Comparison of ENCODE assay signal across 11 mouse cellular contexts in genomic region chr9:30944234-30944633, GRCm38 (mm10). TPM values are rescaled to one million over a fixed set of nuclear protein-coding genes. Genes with fewer than 3 reads are reported as not detected.
DNase-seq lines count a peak whose midpoint lies in the region; ATAC-seq and TF ChIP-seq lines count a peak whose summit lies in the region.
"Had no signal": no experiment of that assay in that cellular context is flagged by ENCODE, and none has a peak within 500 bp of the region (broad histone marks: within the 10 kb centered on the region; RNA-seq: fewer than 3 reads in every experiment).

No protein-coding gene starts in this region.

- H3K36me3 ChIP-seq in heart, embryonic 16.5 days (ENCODE audit: control insufficient read depth, insufficient read depth), result no peaks in the 10 kb centered on the region
- H3K36me3 ChIP-seq in CH12.LX (replicated peaks in 1 of 2; ENCODE audit: control insufficient read depth in 1 of 2, insufficient read depth in 1 of 2, low read length in 1 of 2), result no peaks in the 10 kb centered on the region
- H3K36me3 ChIP-seq in limb, embryonic 13.5 days, result no peaks in the 10 kb centered on the region

- no peaks in the 10 kb centered on the region for H3K9me3 ChIP-seq in heart, embryonic 16.5 days (replicated peaks; ENCODE audit: control insufficient read depth, low read length)
- peaks cover 4% of the 10 kb centered on the region for H3K9me3 ChIP-seq in CH12.LX (replicated peaks; ENCODE audit: low read length)
- no peaks in the 10 kb centered on the region for H3K9me3 ChIP-seq in limb, embryonic 13.5 days

- no peak overlapping the region for H3K27ac ChIP-seq in heart, embryonic 16.5 days (ENCODE audit: low read length)
- no peak overlapping the region for H3K27ac ChIP-seq in CH12.LX (ENCODE audit: insufficient read depth, low read depth)
- H3K27ac ChIP-seq in cortical plate, adult 2 months (ENCODE audit: insufficient read depth, low read length), result no peak overlapping the region
- H3K27ac ChIP-seq in limb, embryonic 13.5 days, result no peak overlapping the region

- DNase-seq in heart, adult 9 months (ENCODE audit: low spot score in 2 of 2), result no peak
- no peak for DNase-seq in CH12.LX (ENCODE audit: extremely low read depth)
- no peak for DNase-seq in frontal cortex, postnatal 10 days (ENCODE audit: low spot score in 2 of 2)
- DNase-seq in gastrocnemius, postnatal 36 days, result no peak
- DNase-seq: cerebellum, adult 18-20 months; kidney, postnatal 4 days; spleen, adult 18-20 months; thymus, postnatal 25 days had no signal

- intact Hi-C loops in gastrocnemius, postnatal 36 days (cut with DNase I), result no loop called here

- no peak overlapping the region for H3K9ac ChIP-seq in heart, embryonic 16.5 days (ENCODE audit: low read length)
- H3K9ac ChIP-seq in CH12.LX (ENCODE audit: insufficient read depth, low read depth), result no peak overlapping the region
- H3K9ac ChIP-seq in limb, embryonic 13.5 days, result no peak overlapping the region

- no peak for TF ChIP-seq POLR2A in CH12.LX (IDR thresholded peaks at IDR 0.05; ENCODE audit: low read depth, low read length)
- TF ChIP-seq POLR2A in cortical plate, adult 2 months (IDR thresholded peaks at IDR 0.05; ENCODE audit: extremely low read depth, insufficient read depth, low read length), result no peak

- H3K4me1 ChIP-seq in heart, embryonic 16.5 days (ENCODE audit: control insufficient read depth, insufficient read depth, low read length), result peaks cover 3% of the 10 kb centered on the region
- no peaks in the 10 kb centered on the region for H3K4me1 ChIP-seq in CH12.LX (ENCODE audit: control insufficient read depth in 1 of 2, insufficient read depth in 2 of 2)
- H3K4me1 ChIP-seq in cortical plate, adult 2 months (ENCODE audit: control insufficient read depth, insufficient read depth, low read length), result no peaks in the 10 kb centered on the region
- H3K4me1 ChIP-seq in limb, embryonic 13.5 days, result peaks cover 13% of the 10 kb centered on the region; the same call in 1 of the 2 replicates

- ATAC-seq in heart, embryonic 16.5 days (replicated peaks; ENCODE audit: extremely low read depth, insufficient read depth, low FRiP score), result no peak
- ATAC-seq in limb, embryonic 13.5 days (ENCODE audit: low FRiP score, low read depth), result no peak

- no peak for TF ChIP-seq CTCF in CH12.LX (conservative IDR thresholded peaks at IDR 0.05 in 1 of 2, IDR thresholded peaks at IDR 0.05 in 1 of 2; ENCODE audit: low read depth in 2 of 2, low read length in 2 of 2)
- TF ChIP-seq CTCF in cortical plate, adult 2 months (IDR thresholded peaks at IDR 0.05; ENCODE audit: extremely low read depth, insufficient read depth, low read length), result no peak

- TF ChIP-seq EP300 in CH12.LX (IDR thresholded peaks at IDR 0.05; ENCODE audit: low read length), result no peak

- 22% methylated on average over 1 of the region's 1 CpGs for WGBS in heart, embryonic 16.5 days
- 15% methylated on average over 1 of the region's 1 CpGs for WGBS in limb, embryonic 13.5 days

- TF ChIP-seq RAD21 in CH12.LX (IDR thresholded peaks at IDR 0.05; ENCODE audit: low read depth, low read length), result no peak

- peaks cover 34% of the 10 kb centered on the region for H3K27me3 ChIP-seq in heart, embryonic 16.5 days (ENCODE audit: control insufficient read depth, insufficient read depth, low read length)
- no peaks in the 10 kb centered on the region for H3K27me3 ChIP-seq in CH12.LX (replicated peaks)
- peaks cover 77% of the 10 kb centered on the region for H3K27me3 ChIP-seq in limb, embryonic 13.5 days

- H3K79me2 ChIP-seq in CH12.LX (replicated peaks; ENCODE audit: control insufficient read depth, extremely low read depth, insufficient read depth, poor library complexity, severe bottlenecking), result no peaks in the 10 kb centered on the region

- in situ Hi-C loops in CH12.LX (cut with MboI; ENCODE audit: low pct_ligation_motif_present, low pct_unique_long_range_greater_than_20kb, low sequenced_read_pairs), result loop anchor here (5.0 kb wide), 1 partner anchor 467 kb away; no protein-coding TSS in a partner anchor

- H3K4me3 ChIP-seq in heart, embryonic 16.5 days (ENCODE audit: low read length), result peak overlapping the region; percentile 71
- no peak overlapping the region for H3K4me3 ChIP-seq in CH12.LX (replicated peaks in 1 of 3; ENCODE audit: low read depth in 2 of 3, low read length in 2 of 3, poor library complexity in 1 of 3)
- peak overlapping the region; percentile 2 for H3K4me3 ChIP-seq in cortical plate, adult 2 months (ENCODE audit: insufficient read depth, low read length)
- peak overlapping the region; percentile 61 for H3K4me3 ChIP-seq in limb, embryonic 13.5 days

- H3K4me2 ChIP-seq in heart, embryonic 16.5 days (ENCODE audit: low read depth, low read length), result peak overlapping the region; percentile 100
- no peak overlapping the region for H3K4me2 ChIP-seq in CH12.LX (ENCODE audit: insufficient read depth, low read depth, poor library complexity, severe bottlenecking)
- peak overlapping the region; percentile 100 for H3K4me2 ChIP-seq in limb, embryonic 13.5 days (replicated peaks)

- dilution Hi-C loops in CH12.LX (cut with MboI; ENCODE audit: extremely low pct_ligation_motif_present, extremely low pct_unique_long_range_greater_than_20kb, low sequenced_read_pairs), result no loop called here

TF ChIP-seq in CH12.LX, 34 proteins besides CTCF, POLR2A, EP300 and RAD21:
- TF ChIP-seq MAFK (IDR thresholded peaks at IDR 0.05; ENCODE audit: insufficient replicate concordance, low read length) (peak; percentile 85), KAT2A (IDR thresholded peaks at IDR 0.05; ENCODE audit: insufficient replicate concordance, low read length) (no peak)

RNA-seq across cellular contexts. Expression of gene Adamts8, which starts 1.9 kb away (rescaled TPM):
- 10.0 and 12.7 TPM in 2 replicates for polyA plus RNA-seq in heart, embryonic 16.5 days (2015; fragmentation: Nextera tagmentation; extraction: Ambion mirVana)
- total RNA-seq in CH12.LX (2012; rRNA removed), result not detected in 2 replicates
- not detected in 2 replicates for total RNA-seq in CH12.LX (2014; rRNA removed)
- not detected in 2 replicates for polyA plus RNA-seq in CH12.LX (2012; ENCODE audit: insufficient read length, low read depth)
- polyA plus RNA-seq in cortical plate, adult 2 months (2012; rRNA removed), result 2.0 TPM in 2 replicates
- 3.6 and 4.4 TPM in 2 replicates for polyA plus RNA-seq in limb, embryonic 13.5 days (2015; fragmentation: Nextera tagmentation; extraction: Ambion mirVana)
- total RNA-seq in gastrocnemius, postnatal 36 days (2021), result 1 to 10 TPM; 2.3 to 6.7 TPM

RNA-seq across cellular contexts. Expression of gene Adamts15, which starts 22.0 kb away (rescaled TPM):
- 4.3 and 5.4 TPM in 2 replicates for polyA plus RNA-seq in heart, embryonic 16.5 days (2015; fragmentation: Nextera tagmentation; extraction: Ambion mirVana)
- total RNA-seq in CH12.LX (2012; rRNA removed), result not detected in 2 replicates
- total RNA-seq in CH12.LX (2014; rRNA removed), result not detected in 2 replicates
- not detected in 2 replicates for polyA plus RNA-seq in CH12.LX (2012; ENCODE audit: insufficient read length, low read depth)
- 3.6 and 3.7 TPM in 2 replicates for polyA plus RNA-seq in cortical plate, adult 2 months (2012; rRNA removed)
- polyA plus RNA-seq in limb, embryonic 13.5 days (2015; fragmentation: Nextera tagmentation; extraction: Ambion mirVana), result 31.9 and 39.2 TPM in 2 replicates
- total RNA-seq in gastrocnemius, postnatal 36 days (2021), result 1 to 10 TPM; 1.7 TPM

Comparison
In these comparisons a context has a peak if more than half of its experiments do, and no peak if none do; other contexts are left out.
1. H3K4me3 ChIP-seq: peak in heart, embryonic 16.5 days (single experiment), cortical plate, adult 2 months (single experiment) and limb, embryonic 13.5 days (single experiment); none in CH12.LX (0 of 3).